Mouse (Mus musculus): ENCODE results near the gene Klk1b4.

Gene Klk1b4

GRCm38 (mm10) chr7:44253023-44253616 lies 45.9 kb downstream of the Klk1b4 start:
- DNase-seq (ENCODE audit: low spot score), result no peak

- no peak for DNase-seq (ENCODE audit: low spot score)
Observed at GRCm38 (mm10) chr7:44254930-44255329, 47.7 kb downstream of the Klk1b4 start.

- no peak for DNase-seq (ENCODE audit: low spot score)
Observed at GRCm38 (mm10) chr7:44257278-44257677, 50.0 kb downstream of the Klk1b4 start, which contains the start of gene Acp4. Gene Acp4, minus strand, starts transcription at chr7:44257378.

- no peak for DNase-seq (ENCODE audit: low spot score)
Observed at GRCm38 (mm10) chr7:44260410-44260809, 53.2 kb downstream of the Klk1b4 start.

- no peak for DNase-seq (ENCODE audit: low spot score)
Observed at GRCm38 (mm10) chr7:44261147-44261546, 53.9 kb downstream of the Klk1b4 start, which contains the start of gene Gm15517. Gene Gm15517, plus strand, starts transcription at chr7:44261447.

All from ovary, adult 18-20 months (tissue).